Mouse (Mus musculus) lung, adult 2 months (tissue): Measurements from ENCODE around the gene Swt1. TPM values are rescaled to one million over a fixed set of nuclear protein-coding genes. Genes with fewer than 3 reads are reported as not detected.
A peak's percentile ranks its signal among the peaks of the same experiment; 100 is the strongest.

Experiments used
- DNase-seq: peaks from one replicate; pipeline ENCODE4 v3.0.0; 2022
- H3K4me1 ChIP-seq: fragments of 200-500 bp; 2 replicates; pipeline ENCODE4 v1.6.1; 2011; ENCODE audit warnings: low read length; ENCODE audit not compliant: control insufficient read depth, insufficient read depth
- H3K4me3 ChIP-seq: fragments of 200-500 bp; replicated peaks from 2 replicates; pipeline ENCODE3; 2011; ENCODE audit warnings: low read depth, mild to moderate bottlenecking, control low read depth, low read length; ENCODE audit errors: extremely low read depth
- CTCF ChIP-seq: fragments of 200-500 bp; IDR thresholded peaks from 2 replicates; pipeline ENCODE4 v1.5.1; 2011; ENCODE audit warnings: mild to moderate bottlenecking, low read length, control low read depth; ENCODE audit not compliant: insufficient read depth
- POLR2A ChIP-seq: fragments of 200-500 bp; IDR thresholded peaks from 2 replicates; pipeline ENCODE4 v1.6.1; 2011; ENCODE audit warnings: low read depth, mild to moderate bottlenecking, control low read depth, low read length, borderline replicate concordance; ENCODE audit errors: extremely low read depth
- WGBS: fragments of 180-500 bp; shearing (Covaris S2); methylation state at CpG from one replicate; pipeline ENCODE4 v1.1.7; 2018; 5-methylcytosine and 5-hydroxymethylcytosine counted together
- polyA plus RNA-seq: library from polyadenylated mRNA; depleted of rRNA; stranded (reverse); fragments of >200 nt; gene quantifications from 2 replicates; pipeline ENCODE4 v1.2.3, GENCODE M21; 2012

Swt1 gene
- polyA plus RNA-seq, 1 experiment, result 12.2 TPM

- WGBS, result 74% methylated on average over 6 of the region's 6 CpGs
- Histone ChIP-seq H3K4me1 (no peaks in the 10 kb centered on the region), H3K4me3 (no peak overlapping the region)
- no peak for TF ChIP-seq CTCF
- no peak for TF ChIP-seq POLR2A
- DNase-seq, result no peak
Observed at GRCm38 (mm10) chr1:151435431-151435830, 7.2 kb upstream of the Swt1 start.

DNA sequence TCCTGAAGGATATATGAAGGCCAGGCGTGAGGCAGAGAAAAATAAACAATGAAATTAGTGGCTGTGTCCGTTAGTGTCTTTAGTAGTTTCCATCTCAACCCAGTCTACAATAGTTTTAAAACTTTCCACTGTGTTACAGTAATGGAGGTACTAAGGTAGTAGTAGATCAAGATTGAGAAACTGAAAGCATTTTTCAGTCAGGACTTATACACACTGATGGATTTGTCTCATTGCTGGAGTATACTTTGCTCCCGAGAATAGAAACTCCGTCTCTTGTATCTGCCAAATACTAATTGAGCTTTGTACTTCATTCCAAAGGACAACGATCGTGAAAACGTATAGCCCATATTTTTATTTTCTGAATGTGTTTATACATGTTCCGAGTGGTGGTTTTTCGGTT is 1.1 kb upstream of the Swt1 start:
- Histone ChIP-seq H3K4me1 (no peaks in the 10 kb centered on the region; the same call in none of the 2 replicates), H3K4me3 (peak overlapping the region; percentile 92)
- 19% methylated on average over 9 of the region's 9 CpGs for WGBS
- no peak for TF ChIP-seq POLR2A
- DNase-seq, result no peak

DNA sequence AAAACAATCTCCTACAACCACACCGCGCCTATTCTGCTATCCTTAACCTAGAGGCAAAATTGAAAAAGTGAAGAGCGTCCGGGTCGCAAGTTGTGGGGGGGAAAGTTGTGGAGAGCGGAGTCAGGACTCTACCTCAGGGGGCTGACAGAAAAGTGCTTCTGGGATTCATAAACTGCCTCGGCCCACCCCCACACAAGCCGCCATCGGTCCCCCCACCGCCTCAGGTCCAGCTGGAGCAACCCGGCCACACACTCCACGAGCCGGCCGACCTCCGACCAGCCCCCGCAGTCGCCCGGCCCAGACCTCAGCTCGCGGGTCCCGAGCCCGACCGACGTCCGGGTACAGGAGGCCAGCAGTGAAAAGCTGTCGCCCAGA is 380 bp downstream of the Swt1 start:
- DNase-seq, result no peak
- H3K4me1 ChIP-seq, result no peaks in the 10 kb centered on the region; the same call in none of the 2 replicates
- WGBS, result under 1% methylated on average over 26 of the region's 26 CpGs
- TF ChIP-seq POLR2A (no peak), CTCF (no peak)
- peak overlapping the region; percentile 77 for H3K4me3 ChIP-seq

GRCm38 (mm10) chr1:151426947-151427600 is 1.2 kb downstream of the Swt1 start:
- DNase-seq, result no peak
- H3K4me1 ChIP-seq, result no peaks in the 10 kb centered on the region; the same call in none of the 2 replicates
- WGBS, result 16% methylated on average over 7 of the region's 7 CpGs
- no peak for TF ChIP-seq POLR2A
- no peak for TF ChIP-seq CTCF
- peak overlapping the region; percentile 63 for H3K4me3 ChIP-seq

GRCm38 (mm10) chr1:151422178-151422577 is 6.1 kb downstream of the Swt1 start:
- H3K4me3 ChIP-seq, result no peak overlapping the region
- TF ChIP-seq POLR2A, result no peak
- no peak for TF ChIP-seq CTCF
- DNase-seq, result no peak
- no peaks in the 10 kb centered on the region; the same call in none of the 2 replicates for H3K4me1 ChIP-seq
- WGBS, result 58% methylated on average over 3 of the region's 3 CpGs

DNA sequence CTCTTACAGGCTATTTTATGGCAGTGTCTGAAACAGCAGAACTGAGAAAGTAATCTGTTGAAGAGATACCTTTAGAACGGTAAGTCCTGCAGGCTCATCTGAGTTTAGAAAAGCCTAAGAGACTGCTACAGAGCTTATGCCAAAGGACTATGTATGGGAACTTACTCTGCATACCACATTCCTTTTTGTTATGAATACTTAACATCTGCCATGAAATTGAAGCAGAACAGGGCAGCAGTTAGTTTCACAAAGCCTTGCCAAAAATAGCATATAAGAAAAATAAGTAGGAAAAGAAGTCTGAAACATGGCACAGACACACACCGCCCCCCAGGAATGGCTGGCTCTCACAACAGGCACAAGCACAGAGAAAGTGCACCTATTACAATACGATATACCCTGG is 18.4 kb downstream of the Swt1 start:
- TF ChIP-seq POLR2A (no peak), CTCF (no peak)
- H3K4me1 ChIP-seq, result no peaks in the 10 kb centered on the region
- no peak for DNase-seq
- H3K4me3 ChIP-seq, result no peak overlapping the region
- 91% methylated on average over 3 of the region's 3 CpGs for WGBS

GRCm38 (mm10) chr1:151390029-151390428 is 38.2 kb downstream of the Swt1 start:
- Histone ChIP-seq H3K4me3 (no peak overlapping the region), H3K4me1 (no peaks in the 10 kb centered on the region)
- 93% methylated on average over 1 of the region's 1 CpGs for WGBS
- DNase-seq, result no peak
- TF ChIP-seq CTCF (peak; percentile 38; the same call in 1 of the 2 replicates), POLR2A (no peak)

GRCm38 (mm10) chr1:151377353-151377752 is 50.9 kb downstream of the Swt1 start:
- WGBS, result 93% methylated on average over 3 of the region's 3 CpGs
- Histone ChIP-seq H3K4me3 (no peak overlapping the region), H3K4me1 (peaks cover 5% of the 10 kb centered on the region)
- TF ChIP-seq CTCF (0 out of 2 replicates have a peak, but pooled peaks have one; percentile 10), POLR2A (no peak)
- DNase-seq, result no peak

DNA sequence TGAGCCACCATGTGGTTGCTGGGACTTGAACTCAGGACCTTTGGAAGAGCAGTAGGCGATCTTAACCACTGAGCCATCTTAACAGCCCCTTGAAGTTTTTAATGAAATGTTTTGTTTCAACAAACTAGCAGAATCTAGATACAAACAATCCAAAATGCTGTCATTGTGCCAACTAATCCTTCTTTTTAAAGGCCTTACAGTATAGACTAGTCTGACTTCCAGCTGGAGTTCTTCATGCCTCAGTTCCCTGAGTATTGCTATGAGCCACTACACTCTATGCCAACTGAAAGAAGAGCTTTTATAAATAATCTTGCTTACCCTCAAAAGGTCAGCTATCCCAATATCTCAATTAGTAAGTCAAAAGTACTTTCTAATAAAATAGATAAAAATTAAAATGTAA is 55.4 kb downstream of the Swt1 start:
- TF ChIP-seq POLR2A (no peak), CTCF (no peak)
- WGBS, result 84% methylated on average over 1 of the region's 1 CpGs
- H3K4me1 ChIP-seq, result no peaks in the 10 kb centered on the region
- H3K4me3 ChIP-seq, result no peak overlapping the region
- DNase-seq, result no peak

DNA sequence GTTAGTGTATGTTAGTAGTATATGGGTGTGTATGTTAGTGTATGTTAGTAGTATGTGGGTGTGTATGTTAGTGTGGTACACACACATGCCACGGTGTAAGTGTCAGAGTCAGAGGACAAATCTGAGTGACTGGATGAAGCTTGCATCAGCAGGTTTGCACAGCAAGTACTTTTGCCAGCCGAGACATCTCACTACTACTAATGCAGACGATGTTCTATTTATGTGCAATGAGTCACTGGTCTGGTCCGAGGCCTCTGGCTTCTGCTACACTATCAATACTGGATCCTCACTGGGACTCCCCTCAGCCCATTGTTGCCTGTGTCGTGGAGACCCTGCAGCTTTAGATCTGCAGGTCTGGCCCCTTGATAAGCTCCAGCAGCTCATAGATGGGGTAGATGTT is 56.7 kb downstream of the Swt1 start:
- DNase-seq, result no peak
- H3K4me1 ChIP-seq, result no peaks in the 10 kb centered on the region
- TF ChIP-seq POLR2A, result no peak
- no peak for TF ChIP-seq CTCF
- 68% methylated on average over 5 of the region's 5 CpGs for WGBS
- no peak overlapping the region for H3K4me3 ChIP-seq
